Mouse (Mus musculus) erythroblast, adult 5-6 weeks (primary cell): ENCODE measurements around the gene Flywch2. TPM values are rescaled to one million over a fixed set of nuclear protein-coding genes. Genes with fewer than 3 reads are reported as not detected.

Source experiments
- ATAC-seq: replicated peaks from 2 replicates; pipeline ENCODE4 v1.8.0; 2016; ENCODE audit warnings: moderate number of reproducible peaks, mild to moderate bottlenecking, moderate TSS enrichment, inconsistent platforms; ENCODE audit not compliant: poor library complexity, low FRiP score, severe bottlenecking
- total RNA-seq, 2 experiments: library from RNA; stranded (forward) in 1 of 2; stranded (reverse) in 1 of 2; fragments of 150-400 nt in 1 of 2; fragments of 200-764, 138-1000 nt in 1 of 2; gene quantifications; 2 replicates each; pipeline versions ENCODE4 v1.2.3 to v1.2.4; 2015 to 2017; ENCODE audit warnings: low replicate concordance in 2 of 2

Gene Flywch2
- total RNA-seq, 2 experiments from 2014 or later = not detected

GRCm38 (mm10) chr17:23738836-23739201 is 47.1 kb downstream of the Flywch2 start:
- ATAC-seq = no peak

DNA sequence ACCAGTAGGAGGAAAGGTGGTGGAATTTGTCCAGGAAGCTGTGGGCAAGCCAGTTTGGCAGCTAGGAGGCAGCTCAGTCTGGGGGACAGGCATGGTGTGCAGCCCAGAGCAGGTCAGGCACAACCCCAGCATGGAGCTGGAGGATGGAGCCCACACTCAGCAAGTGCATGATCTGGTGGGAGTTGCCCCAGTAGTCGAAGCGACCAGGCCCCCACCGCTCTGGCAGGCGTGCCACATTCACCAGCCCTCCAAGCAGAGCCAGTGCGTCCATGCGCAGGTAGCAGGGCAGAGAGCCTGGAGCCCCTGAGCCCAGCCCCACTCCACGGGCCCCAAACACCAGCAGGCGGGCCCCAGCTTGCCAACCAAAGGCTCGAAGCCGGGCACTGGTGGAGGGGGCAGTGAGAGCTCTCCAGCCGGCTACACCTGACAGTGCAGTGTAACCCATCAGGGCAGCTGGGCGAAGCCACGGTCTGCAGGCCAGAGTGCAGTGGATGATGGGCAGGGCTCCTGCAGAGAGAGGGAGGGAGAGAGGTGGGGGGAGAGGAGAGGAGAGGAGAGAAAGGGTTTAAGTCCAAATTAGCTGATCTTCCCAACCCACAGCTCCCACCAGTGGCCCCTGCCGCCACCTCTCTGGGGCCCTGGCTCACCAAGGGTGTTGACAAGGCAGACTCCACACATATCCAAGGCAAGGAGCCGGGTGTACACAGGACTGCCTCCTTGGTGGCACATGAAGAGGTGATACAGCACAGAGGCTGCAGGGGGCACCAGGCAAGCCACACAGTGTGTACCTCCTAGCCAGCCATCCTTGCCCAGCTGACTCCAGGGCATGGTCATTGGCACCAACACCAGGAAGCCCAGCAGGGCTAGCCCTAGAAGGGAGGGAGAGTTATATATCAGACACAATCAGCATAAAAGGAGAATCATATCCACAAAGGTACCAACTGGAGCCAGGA is 48.1 kb downstream of the Flywch2 start:
- ATAC-seq = no peak

GRCm38 (mm10) chr17:23734341-23734740 is 51.5 kb downstream of the Flywch2 start:
- ATAC-seq = no peak

DNA sequence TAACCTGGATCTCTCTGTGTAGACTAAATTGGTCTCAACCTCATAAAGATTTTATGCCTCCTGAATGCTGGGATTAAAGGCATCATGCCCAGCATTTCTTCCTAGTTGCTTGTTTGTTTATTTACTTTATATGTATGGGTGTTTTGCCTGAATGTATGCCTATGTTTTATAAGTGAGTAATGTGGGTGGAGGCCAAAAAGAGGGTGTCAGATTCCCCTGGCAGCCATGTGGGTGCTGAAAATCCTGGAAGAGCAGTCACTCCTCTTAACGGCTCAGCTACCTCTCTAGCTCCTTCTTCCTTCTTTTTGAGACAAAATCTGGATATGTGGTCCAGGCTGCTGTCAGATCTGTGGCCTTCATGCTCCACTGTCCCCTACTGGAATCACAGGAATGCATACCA is 55.4 kb downstream of the Flywch2 start:
- no peak for ATAC-seq

Other genes starting within 250 kb of the Flywch2 start
- gene Zfp213, start 221.8 kb downstream of the Flywch2 start, total RNA-seq (2015; ENCODE audit: low replicate concordance) = 1.7 and 2.5 TPM in 2 replicates
- gene Zfp213, start 221.8 kb downstream of the Flywch2 start, total RNA-seq (2017; ENCODE audit: low replicate concordance) = 0.34 and 2.5 TPM in 2 replicates
- gene Zfp13, start 186.6 kb downstream of the Flywch2 start, total RNA-seq (2015; ENCODE audit: low replicate concordance) = not detected in 2 replicates
- not detected in 2 replicates for gene Zfp13, start 186.6 kb downstream of the Flywch2 start, total RNA-seq (2017; ENCODE audit: low replicate concordance)
- not detected in 2 replicates for gene Zscan10, start 185.2 kb downstream of the Flywch2 start, total RNA-seq (2015; ENCODE audit: low replicate concordance)
- gene Zscan10, start 185.2 kb downstream of the Flywch2 start, total RNA-seq (2017; ENCODE audit: low replicate concordance) = not detected in 2 replicates
- gene Mmp25, start 140.8 kb downstream of the Flywch2 start, total RNA-seq (2015; ENCODE audit: low replicate concordance) = 11.1 and 11.9 TPM in 2 replicates
- gene Mmp25, start 140.8 kb downstream of the Flywch2 start, total RNA-seq (2017; ENCODE audit: low replicate concordance) = 3.1 and 4.0 TPM in 2 replicates
- not detected in 2 replicates for gene Bicdl2, start 125.6 kb downstream of the Flywch2 start, total RNA-seq (2015; ENCODE audit: low replicate concordance)
- not detected in 2 replicates for gene Bicdl2, start 125.6 kb downstream of the Flywch2 start, total RNA-seq (2017; ENCODE audit: low replicate concordance)
- gene Hcfc1r1, start 112.5 kb downstream of the Flywch2 start, total RNA-seq (2015; ENCODE audit: low replicate concordance) = 8.6 and 28.0 TPM in 2 replicates
- 4.3 and 12.1 TPM in 2 replicates for gene Hcfc1r1, start 112.5 kb downstream of the Flywch2 start, total RNA-seq (2017; ENCODE audit: low replicate concordance)
- 7.3 and 21.5 TPM in 2 replicates for gene Thoc6, start 112.2 kb downstream of the Flywch2 start, total RNA-seq (2015; ENCODE audit: low replicate concordance)
- gene Thoc6, start 112.2 kb downstream of the Flywch2 start, total RNA-seq (2017; ENCODE audit: low replicate concordance) = 5.4 and 5.7 TPM in 2 replicates
- not detected in 2 replicates for gene Tnfrsf12a, start 108.6 kb downstream of the Flywch2 start, total RNA-seq (2015; ENCODE audit: low replicate concordance)
- 2.0 TPM in 1 of 2 replicates, not detected in the other for gene Tnfrsf12a, start 108.6 kb downstream of the Flywch2 start, total RNA-seq (2017; ENCODE audit: low replicate concordance)
- not detected in 2 replicates for gene Cldn6, start 106.8 kb downstream of the Flywch2 start, total RNA-seq (2015; ENCODE audit: low replicate concordance)
- not detected in 2 replicates for gene Cldn6, start 106.8 kb downstream of the Flywch2 start, total RNA-seq (2017; ENCODE audit: low replicate concordance)
- not detected in 2 replicates for gene Cldn9, start 102.1 kb downstream of the Flywch2 start, total RNA-seq (2015; ENCODE audit: low replicate concordance)
- gene Cldn9, start 102.1 kb downstream of the Flywch2 start, total RNA-seq (2017; ENCODE audit: low replicate concordance) = not detected in 2 replicates
- not detected in 2 replicates for gene 1520401A03Rik, start 63.3 kb downstream of the Flywch2 start, total RNA-seq (2015; ENCODE audit: low replicate concordance)
- not detected in 2 replicates for gene 1520401A03Rik, start 63.3 kb downstream of the Flywch2 start, total RNA-seq (2017; ENCODE audit: low replicate concordance)
- 10.0 and 14.2 TPM in 2 replicates for gene Pkmyt1, start 59.7 kb downstream of the Flywch2 start, total RNA-seq (2015; ENCODE audit: low replicate concordance)
- 7.3 and 9.2 TPM in 2 replicates for gene Pkmyt1, start 59.7 kb downstream of the Flywch2 start, total RNA-seq (2017; ENCODE audit: low replicate concordance)
- gene Paqr4, start 45.2 kb downstream of the Flywch2 start, total RNA-seq (2015; ENCODE audit: low replicate concordance) = 1.2 TPM in 1 of 2 replicates, not detected in the other
- gene Paqr4, start 45.2 kb downstream of the Flywch2 start, total RNA-seq (2017; ENCODE audit: low replicate concordance) = 1.4 and 4.3 TPM in 2 replicates
- not detected in 2 replicates for gene Kremen2, start 40.2 kb downstream of the Flywch2 start, total RNA-seq (2015; ENCODE audit: low replicate concordance)
- not detected in 2 replicates for gene Kremen2, start 40.2 kb downstream of the Flywch2 start, total RNA-seq (2017; ENCODE audit: low replicate concordance)
- 2.1 and 2.3 TPM in 2 replicates for gene Flywch1, start 14.5 kb downstream of the Flywch2 start, total RNA-seq (2015; ENCODE audit: low replicate concordance)
- gene Flywch1, start 14.5 kb downstream of the Flywch2 start, total RNA-seq (2017; ENCODE audit: low replicate concordance) = 3.8 and 4.7 TPM in 2 replicates
- gene Srrm2, start 4.5 kb upstream of the Flywch2 start, total RNA-seq (2015; ENCODE audit: low replicate concordance) = 188 and 291 TPM in 2 replicates
- gene Srrm2, start 4.5 kb upstream of the Flywch2 start, total RNA-seq (2017; ENCODE audit: low replicate concordance) = 169 and 183 TPM in 2 replicates
- gene Elob, start 43.1 kb upstream of the Flywch2 start, total RNA-seq (2015; ENCODE audit: low replicate concordance) = 94.3 and 118 TPM in 2 replicates
- 33.2 and 50.0 TPM in 2 replicates for gene Elob, start 43.1 kb upstream of the Flywch2 start, total RNA-seq (2017; ENCODE audit: low replicate concordance)
- gene Prss33, start 50.0 kb upstream of the Flywch2 start, total RNA-seq (2015; ENCODE audit: low replicate concordance) = not detected in 2 replicates
- gene Prss33, start 50.0 kb upstream of the Flywch2 start, total RNA-seq (2017; ENCODE audit: low replicate concordance) = not detected in 2 replicates
- not detected in 2 replicates for gene Prss32, start 57.8 kb upstream of the Flywch2 start, total RNA-seq (2015; ENCODE audit: low replicate concordance)
- gene Prss32, start 57.8 kb upstream of the Flywch2 start, total RNA-seq (2017; ENCODE audit: low replicate concordance) = not detected in 2 replicates
- not detected in 2 replicates for gene Prss41, start 58.1 kb upstream of the Flywch2 start, total RNA-seq (2015; ENCODE audit: low replicate concordance)
- not detected in 2 replicates for gene Prss41, start 58.1 kb upstream of the Flywch2 start, total RNA-seq (2017; ENCODE audit: low replicate concordance)
- gene Prss21, start 82.0 kb upstream of the Flywch2 start, total RNA-seq (2015; ENCODE audit: low replicate concordance) = not detected in 2 replicates
- gene Prss21, start 82.0 kb upstream of the Flywch2 start, total RNA-seq (2017; ENCODE audit: low replicate concordance) = not detected in 2 replicates
- not detected in 2 replicates for gene Dcpp1, start 94.8 kb upstream of the Flywch2 start, total RNA-seq (2015; ENCODE audit: low replicate concordance)
- gene Dcpp1, start 94.8 kb upstream of the Flywch2 start, total RNA-seq (2017; ENCODE audit: low replicate concordance) = not detected in 2 replicates
- gene Dcpp2, start 94.8 kb upstream of the Flywch2 start, total RNA-seq (2015; ENCODE audit: low replicate concordance) = not detected in 2 replicates
- not detected in 2 replicates for gene Dcpp2, start 94.8 kb upstream of the Flywch2 start, total RNA-seq (2017; ENCODE audit: low replicate concordance)
- gene Dcpp3, start 131.4 kb upstream of the Flywch2 start, total RNA-seq (2015; ENCODE audit: low replicate concordance) = not detected in 2 replicates
- not detected in 2 replicates for gene Dcpp3, start 131.4 kb upstream of the Flywch2 start, total RNA-seq (2017; ENCODE audit: low replicate concordance)
- gene Sbp, start 155.6 kb upstream of the Flywch2 start, total RNA-seq (2015; ENCODE audit: low replicate concordance) = not detected in 2 replicates
- not detected in 2 replicates for gene Sbp, start 155.6 kb upstream of the Flywch2 start, total RNA-seq (2017; ENCODE audit: low replicate concordance)
- not detected in 2 replicates for gene Sbpl, start 169.2 kb upstream of the Flywch2 start, total RNA-seq (2015; ENCODE audit: low replicate concordance)
- gene Sbpl, start 169.2 kb upstream of the Flywch2 start, total RNA-seq (2017; ENCODE audit: low replicate concordance) = not detected in 2 replicates
- not detected in 2 replicates for gene Prss30, start 194.5 kb upstream of the Flywch2 start, total RNA-seq (2015; ENCODE audit: low replicate concordance)
- gene Prss30, start 194.5 kb upstream of the Flywch2 start, total RNA-seq (2017; ENCODE audit: low replicate concordance) = not detected in 2 replicates
- gene Prss22, start 212.0 kb upstream of the Flywch2 start, total RNA-seq (2015; ENCODE audit: low replicate concordance) = not detected in 2 replicates
- gene Prss22, start 212.0 kb upstream of the Flywch2 start, total RNA-seq (2017; ENCODE audit: low replicate concordance) = not detected in 2 replicates